Mouse (Mus musculus): ENCODE measurements at regions not wholly inside any gene's neighbourhood (a gene's known extent, or its start where the extent isn't known, plus 50 kb on each side); places are given as distances from the start of the nearest gene placed in this dataset.
A peak's percentile ranks its signal among the peaks of the same experiment; 100 is the strongest.

GRCm38 (mm10) chr15:17135721-17136120, 407.2 kb downstream of the Cdh9 start:
- H3K27me3 ChIP-seq (ENCODE audit: insufficient read depth, low read length), result no peaks in the 10 kb centered on the region
- no peaks in the 10 kb centered on the region for H3K4me1 ChIP-seq (replicated peaks; ENCODE audit: low read depth, low read length)
- no peaks in the 10 kb centered on the region for H3K36me3 ChIP-seq (ENCODE audit: insufficient read depth, low read length)
- no peak overlapping the region for H3K4me3 ChIP-seq (replicated peaks; ENCODE audit: low read length)
- no peaks in the 10 kb centered on the region for H3K9me3 ChIP-seq (ENCODE audit: low read length)
- TF ChIP-seq CTCF (conservative IDR thresholded peaks at IDR 0.05; ENCODE audit: low read length), result no peak

GRCm38 (mm10) chr15:17180164-17180563, 451.6 kb downstream of the Cdh9 start:
- Histone ChIP-seq H3K9me3 (ENCODE audit: low read length) (no peaks in the 10 kb centered on the region), H3K27me3 (ENCODE audit: insufficient read depth, low read length) (no peaks in the 10 kb centered on the region), H3K36me3 (ENCODE audit: insufficient read depth, low read length) (no peaks in the 10 kb centered on the region), H3K4me3 (replicated peaks; ENCODE audit: low read length) (no peak overlapping the region), H3K4me1 (replicated peaks; ENCODE audit: low read depth, low read length) (no peaks in the 10 kb centered on the region)
- TF ChIP-seq CTCF (conservative IDR thresholded peaks at IDR 0.05; ENCODE audit: low read length) (no peak), POU5F1 (IDR thresholded peaks at IDR 0.05; ENCODE audit: borderline replicate concordance, low read length) (no peak), NANOG (IDR thresholded peaks at IDR 0.05; ENCODE audit: borderline replicate concordance, low read length) (no peak)

- Histone ChIP-seq H3K9me3 (ENCODE audit: low read length) (no peaks in the 10 kb centered on the region), H3K27me3 (ENCODE audit: insufficient read depth, low read length) (no peaks in the 10 kb centered on the region), H3K4me3 (replicated peaks; ENCODE audit: low read length) (no peak overlapping the region), H3K4me1 (replicated peaks; ENCODE audit: low read depth, low read length) (no peaks in the 10 kb centered on the region), H3K36me3 (ENCODE audit: insufficient read depth, low read length) (no peaks in the 10 kb centered on the region)
- TF ChIP-seq POU5F1 (IDR thresholded peaks at IDR 0.05; ENCODE audit: borderline replicate concordance, low read length), result no peak
- no peak for TF ChIP-seq NANOG (IDR thresholded peaks at IDR 0.05; ENCODE audit: borderline replicate concordance, low read length)
- TF ChIP-seq CTCF (conservative IDR thresholded peaks at IDR 0.05; ENCODE audit: low read length), result no peak
Measured at GRCm38 (mm10) chr15:17181358-17182022, 452.9 kb downstream of the Cdh9 start.

- H3K27me3 ChIP-seq (ENCODE audit: insufficient read depth, low read length), result no peaks in the 10 kb centered on the region
- no peak for TF ChIP-seq NANOG (IDR thresholded peaks at IDR 0.05; ENCODE audit: borderline replicate concordance, low read length)
- TF ChIP-seq CTCF (conservative IDR thresholded peaks at IDR 0.05; ENCODE audit: low read length), result peak; percentile 15; the same call in 1 of the 2 replicates
- no peak for TF ChIP-seq POU5F1 (IDR thresholded peaks at IDR 0.05; ENCODE audit: borderline replicate concordance, low read length)
- no peak overlapping the region for H3K4me3 ChIP-seq (replicated peaks; ENCODE audit: low read length)
- no peaks in the 10 kb centered on the region for H3K9me3 ChIP-seq (ENCODE audit: low read length)
- no peaks in the 10 kb centered on the region for H3K4me1 ChIP-seq (replicated peaks; ENCODE audit: low read depth, low read length)
- H3K36me3 ChIP-seq (ENCODE audit: insufficient read depth, low read length), result no peaks in the 10 kb centered on the region
Measured at GRCm38 (mm10) chr15:17195439-17195838, 466.9 kb downstream of the Cdh9 start.

GRCm38 (mm10) chr15:17204739-17205138, 476.2 kb downstream of the Cdh9 start:
- H3K9me3 ChIP-seq (ENCODE audit: low read length), result no peaks in the 10 kb centered on the region
- H3K27me3 ChIP-seq (ENCODE audit: insufficient read depth, low read length), result no peaks in the 10 kb centered on the region
- H3K4me1 ChIP-seq (replicated peaks; ENCODE audit: low read depth, low read length), result no peaks in the 10 kb centered on the region
- H3K4me3 ChIP-seq (replicated peaks; ENCODE audit: low read length), result no peak overlapping the region
- H3K36me3 ChIP-seq (ENCODE audit: insufficient read depth, low read length), result no peaks in the 10 kb centered on the region
- TF ChIP-seq CTCF (conservative IDR thresholded peaks at IDR 0.05; ENCODE audit: low read length) (no peak), POU5F1 (IDR thresholded peaks at IDR 0.05; ENCODE audit: borderline replicate concordance, low read length) (no peak), NANOG (IDR thresholded peaks at IDR 0.05; ENCODE audit: borderline replicate concordance, low read length) (no peak)

GRCm38 (mm10) chr15:17245096-17245495, 516.5 kb downstream of the Cdh9 start:
- no peak overlapping the region for H3K4me3 ChIP-seq (replicated peaks; ENCODE audit: low read length)
- TF ChIP-seq NANOG (IDR thresholded peaks at IDR 0.05; ENCODE audit: borderline replicate concordance, low read length), result no peak
- TF ChIP-seq CTCF (conservative IDR thresholded peaks at IDR 0.05; ENCODE audit: low read length), result no peak
- TF ChIP-seq POU5F1 (IDR thresholded peaks at IDR 0.05; ENCODE audit: borderline replicate concordance, low read length), result no peak

GRCm38 (mm10) chr15:17289221-17289620, 560.7 kb downstream of the Cdh9 start:
- Histone ChIP-seq H3K4me3 (replicated peaks; ENCODE audit: low read length) (no peak overlapping the region), H3K9me3 (ENCODE audit: low read length) (no peaks in the 10 kb centered on the region), H3K4me1 (replicated peaks; ENCODE audit: low read depth, low read length) (no peaks in the 10 kb centered on the region), H3K36me3 (ENCODE audit: insufficient read depth, low read length) (no peaks in the 10 kb centered on the region), H3K27me3 (ENCODE audit: insufficient read depth, low read length) (no peaks in the 10 kb centered on the region)
- TF ChIP-seq CTCF (conservative IDR thresholded peaks at IDR 0.05; ENCODE audit: low read length) (no peak), POU5F1 (IDR thresholded peaks at IDR 0.05; ENCODE audit: borderline replicate concordance, low read length) (no peak), NANOG (IDR thresholded peaks at IDR 0.05; ENCODE audit: borderline replicate concordance, low read length) (no peak)

More at GRCm38 (mm10) chr15:17245096-17245495, 516.5 kb downstream of the Cdh9 start:
- H3K27me3 ChIP-seq (ENCODE audit: insufficient read depth, low read length), result no peaks in the 10 kb centered on the region
- no peaks in the 10 kb centered on the region for H3K9me3 ChIP-seq (ENCODE audit: low read length)
- no peaks in the 10 kb centered on the region for H3K4me1 ChIP-seq (replicated peaks; ENCODE audit: low read depth, low read length)
- no peaks in the 10 kb centered on the region for H3K36me3 ChIP-seq (ENCODE audit: insufficient read depth, low read length)

All from E14TG2a.4 (cell line).